Mouse (Mus musculus): ENCODE measurements around the gene Rsu1. TPM values are rescaled to one million over a fixed set of nuclear protein-coding genes. Genes with fewer than 3 reads are reported as not detected.

Gene Rsu1
- polyA plus RNA-seq, 2 experiments, result 91.7 to 119 TPM

- DNase-seq (ENCODE audit: low spot score), result no peak
- Histone ChIP-seq H3K4me1 (ENCODE audit: control insufficient read depth, insufficient read depth, low read length) (no peaks in the 10 kb centered on the region), H3K27ac (replicated peaks; ENCODE audit: low read depth, low read length) (no peak overlapping the region), H3K27me3 (ENCODE audit: control insufficient read depth, insufficient read depth, low read length) (no peaks in the 10 kb centered on the region), H3K36me3 (ENCODE audit: control insufficient read depth, insufficient read depth, low read length) (no peaks in the 10 kb centered on the region), H3K4me2 (replicated peaks; ENCODE audit: low read depth, low read length, severe bottlenecking) (no peak overlapping the region), H3K4me3 (replicated peaks; ENCODE audit: low read length) (no peak overlapping the region), H3K9ac (ENCODE audit: low read depth, low read length, severe bottlenecking) (no peak overlapping the region), H3K9me3 (ENCODE audit: control insufficient read depth, low read length) (no peaks in the 10 kb centered on the region)
- 70% methylated on average over 3 of the region's 3 CpGs for WGBS
- TF ChIP-seq POLR2A (IDR thresholded peaks at IDR 0.05; ENCODE audit: borderline replicate concordance, extremely low read depth, insufficient read depth, insufficient read length), result no peak
- no peak for ATAC-seq (ENCODE audit: low FRiP score, low read depth)
These were observed 18.9 kb upstream of the Rsu1 start for GRCm38 (mm10) chr2:13290070-13290469.

- Histone ChIP-seq H3K9ac (ENCODE audit: low read depth, low read length, severe bottlenecking) (no peak overlapping the region), H3K4me2 (replicated peaks; ENCODE audit: low read depth, low read length, severe bottlenecking) (no peak overlapping the region), H3K36me3 (ENCODE audit: control insufficient read depth, insufficient read depth, low read length) (no peaks in the 10 kb centered on the region), H3K9me3 (ENCODE audit: control insufficient read depth, low read length) (no peaks in the 10 kb centered on the region), H3K4me1 (ENCODE audit: control insufficient read depth, insufficient read depth, low read length) (0 out of 2 replicates have a peak, but pooled peaks cover 4% of the 10 kb centered on the region), H3K27me3 (ENCODE audit: control insufficient read depth, insufficient read depth, low read length) (no peaks in the 10 kb centered on the region), H3K27ac (replicated peaks; ENCODE audit: low read depth, low read length) (no peak overlapping the region), H3K4me3 (replicated peaks; ENCODE audit: low read length) (no peak overlapping the region)
- 54% methylated on average over 10 of the region's 10 CpGs for WGBS
- no peak for TF ChIP-seq POLR2A (IDR thresholded peaks at IDR 0.05; ENCODE audit: borderline replicate concordance, extremely low read depth, insufficient read depth, insufficient read length)
- DNase-seq (ENCODE audit: low spot score) (peak; percentile 26), ATAC-seq (ENCODE audit: low FRiP score, low read depth) (no peak)
These were observed 7.1 kb upstream of the Rsu1 start for GRCm38 (mm10) chr2:13278114-13278862.

GRCm38 (mm10) chr2:13275874-13276273 lies 4.7 kb upstream of the Rsu1 start:
- H3K27ac ChIP-seq (replicated peaks; ENCODE audit: low read depth, low read length), result no peak overlapping the region
- no peaks in the 10 kb centered on the region for H3K27me3 ChIP-seq (ENCODE audit: control insufficient read depth, insufficient read depth, low read length)
- TF ChIP-seq POLR2A (IDR thresholded peaks at IDR 0.05; ENCODE audit: borderline replicate concordance, extremely low read depth, insufficient read depth, insufficient read length), result no peak
- H3K4me3 ChIP-seq (replicated peaks; ENCODE audit: low read length), result no peak overlapping the region
- no peaks in the 10 kb centered on the region for H3K9me3 ChIP-seq (ENCODE audit: control insufficient read depth, low read length)
- ATAC-seq (ENCODE audit: low FRiP score, low read depth), result no peak
- no peak overlapping the region for H3K4me2 ChIP-seq (replicated peaks; ENCODE audit: low read depth, low read length, severe bottlenecking)
- WGBS, result 62% methylated on average over 7 of the region's 7 CpGs
- H3K36me3 ChIP-seq (ENCODE audit: control insufficient read depth, insufficient read depth, low read length), result no peaks in the 10 kb centered on the region
- H3K4me1 ChIP-seq (ENCODE audit: control insufficient read depth, insufficient read depth, low read length), result peaks cover 8% of the 10 kb centered on the region; the same call in 1 of the 2 replicates
- DNase-seq (ENCODE audit: low spot score), result no peak
- H3K9ac ChIP-seq (ENCODE audit: low read depth, low read length, severe bottlenecking), result no peak overlapping the region

GRCm38 (mm10) chr2:13270736-13271135 lies 479 bp downstream of the Rsu1 start:
- TF ChIP-seq POLR2A (IDR thresholded peaks at IDR 0.05; ENCODE audit: borderline replicate concordance, extremely low read depth, insufficient read depth, insufficient read length), result no peak
- no peak; the same call in 1 of the 2 replicates for ATAC-seq (ENCODE audit: low FRiP score, low read depth)
- WGBS, result 39% methylated on average over 8 of the region's 8 CpGs
- Histone ChIP-seq H3K4me3 (replicated peaks; ENCODE audit: low read length) (peak overlapping the region; percentile 54), H3K36me3 (ENCODE audit: control insufficient read depth, insufficient read depth, low read length) (no peaks in the 10 kb centered on the region; the same call in 1 of the 2 replicates), H3K9me3 (ENCODE audit: control insufficient read depth, low read length) (no peaks in the 10 kb centered on the region), H3K27ac (replicated peaks; ENCODE audit: low read depth, low read length) (no peak overlapping the region), H3K4me1 (ENCODE audit: control insufficient read depth, insufficient read depth, low read length) (peaks cover 4% of the 10 kb centered on the region; the same call in 1 of the 2 replicates), H3K9ac (ENCODE audit: low read depth, low read length, severe bottlenecking) (peak overlapping the region; percentile 68), H3K27me3 (ENCODE audit: control insufficient read depth, insufficient read depth, low read length) (no peaks in the 10 kb centered on the region), H3K4me2 (replicated peaks; ENCODE audit: low read depth, low read length, severe bottlenecking) (peak overlapping the region; percentile 76)
- peak; percentile 28 for DNase-seq (ENCODE audit: low spot score)

GRCm38 (mm10) chr2:13268681-13269293 lies 2.4 kb downstream of the Rsu1 start:
- no peak for TF ChIP-seq POLR2A (IDR thresholded peaks at IDR 0.05; ENCODE audit: borderline replicate concordance, extremely low read depth, insufficient read depth, insufficient read length)
- Histone ChIP-seq H3K4me2 (replicated peaks; ENCODE audit: low read depth, low read length, severe bottlenecking) (no peak overlapping the region), H3K4me3 (replicated peaks; ENCODE audit: low read length) (no peak overlapping the region), H3K27me3 (ENCODE audit: control insufficient read depth, insufficient read depth, low read length) (no peaks in the 10 kb centered on the region), H3K4me1 (ENCODE audit: control insufficient read depth, insufficient read depth, low read length) (peaks cover 4% of the 10 kb centered on the region; the same call in 1 of the 2 replicates), H3K27ac (replicated peaks; ENCODE audit: low read depth, low read length) (no peak overlapping the region), H3K36me3 (ENCODE audit: control insufficient read depth, insufficient read depth, low read length) (no peaks in the 10 kb centered on the region; the same call in 1 of the 2 replicates), H3K9ac (ENCODE audit: low read depth, low read length, severe bottlenecking) (no peak overlapping the region), H3K9me3 (ENCODE audit: control insufficient read depth, low read length) (no peaks in the 10 kb centered on the region)
- DNase-seq (ENCODE audit: low spot score) (no peak), ATAC-seq (ENCODE audit: low FRiP score, low read depth) (no peak)
- WGBS, result 85% methylated on average over 4 of the region's 4 CpGs
